Mouse (Mus musculus) skeletal muscle tissue, adult 2 months (tissue): ENCODE results near the gene Scnn1a.

Experiments used
- DNase-seq: peaks from one replicate; pipeline ENCODE4 v3.0.0-alpha.2; 2012; ENCODE audit warnings: low read depth, low spot score

The Scnn1a gene

DNA sequence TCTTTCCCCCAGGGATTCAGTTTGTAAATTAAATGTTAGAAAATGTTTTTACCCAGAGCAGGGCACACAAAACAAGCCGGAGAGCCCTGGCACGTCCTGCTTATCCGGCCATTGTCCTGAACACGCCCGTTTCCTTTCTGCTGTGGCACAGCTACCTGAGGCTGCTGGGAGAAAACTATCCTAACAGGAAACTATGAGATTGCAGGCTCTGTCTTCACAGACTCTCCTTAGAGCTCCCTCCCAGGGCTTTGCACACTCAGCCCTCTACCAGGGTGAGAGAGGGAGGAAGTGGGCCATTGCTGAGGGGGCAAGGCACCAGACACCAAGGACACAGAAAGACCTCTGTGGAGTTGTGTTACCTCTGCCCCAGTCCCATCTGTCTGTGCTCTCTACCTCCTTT lies 19.8 kb downstream of the Scnn1a start:
- no peak for DNase-seq

DNA sequence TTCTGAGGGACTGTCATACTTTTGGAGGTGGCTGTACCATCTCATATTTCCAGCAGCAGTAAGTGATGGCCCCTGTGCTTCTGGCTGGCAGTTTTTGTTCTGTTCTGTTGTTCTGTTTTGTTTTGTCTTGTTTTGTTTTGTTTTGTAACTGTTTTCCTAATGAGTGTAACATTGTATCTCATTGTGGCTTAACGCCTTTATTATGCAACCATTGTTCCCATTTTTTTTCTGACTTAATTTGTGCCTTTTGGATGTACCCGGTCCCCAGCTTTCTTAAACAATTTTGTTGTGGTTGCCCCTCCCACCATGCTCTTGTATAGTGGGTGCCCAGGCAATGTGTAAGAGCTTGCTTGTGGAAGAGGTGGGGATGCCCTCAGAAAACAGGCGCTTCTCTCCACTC lies 21.7 kb downstream of the Scnn1a start:
- no peak for DNase-seq

DNA sequence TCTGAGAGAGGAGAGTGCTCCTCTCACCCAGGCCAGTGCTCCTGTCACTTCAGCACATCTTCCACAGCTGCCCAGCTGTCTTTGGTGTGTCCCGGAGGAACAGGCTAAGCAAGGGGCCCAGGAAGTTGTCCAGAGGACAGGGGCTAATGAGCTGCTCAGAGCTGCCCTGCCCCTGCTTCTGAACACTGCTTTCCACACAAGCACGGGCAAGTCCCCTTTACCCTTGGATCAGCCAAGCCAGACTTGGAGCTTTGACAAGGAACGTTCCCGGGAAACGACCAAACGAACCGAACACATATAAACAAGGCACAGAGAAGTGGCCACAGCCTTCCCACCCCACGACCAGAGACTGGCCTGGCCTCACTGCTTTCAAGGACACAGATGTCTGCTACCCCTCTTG lies 23.6 kb downstream of the Scnn1a start:
- DNase-seq = no peak

DNA sequence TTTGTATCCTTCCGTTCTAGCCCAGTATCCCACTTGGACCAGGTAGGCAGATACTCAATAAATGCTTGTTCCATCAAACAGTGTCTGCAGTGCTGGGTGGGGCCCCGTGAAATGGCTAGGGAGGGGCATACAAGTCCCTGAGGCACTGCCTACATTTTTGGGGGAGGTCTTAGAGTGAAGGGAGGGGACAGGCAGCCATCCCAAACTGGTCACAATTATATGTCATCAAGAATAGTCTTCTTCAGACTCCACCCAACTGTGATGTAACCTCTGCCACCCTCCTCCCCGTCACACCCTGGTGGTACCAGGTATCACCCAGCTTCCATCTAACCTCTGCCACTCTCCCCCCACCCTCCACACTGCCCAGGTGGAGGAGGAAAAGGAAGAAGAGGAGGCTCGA lies 24.4 kb downstream of the Scnn1a start:
- DNase-seq = no peak

DNA sequence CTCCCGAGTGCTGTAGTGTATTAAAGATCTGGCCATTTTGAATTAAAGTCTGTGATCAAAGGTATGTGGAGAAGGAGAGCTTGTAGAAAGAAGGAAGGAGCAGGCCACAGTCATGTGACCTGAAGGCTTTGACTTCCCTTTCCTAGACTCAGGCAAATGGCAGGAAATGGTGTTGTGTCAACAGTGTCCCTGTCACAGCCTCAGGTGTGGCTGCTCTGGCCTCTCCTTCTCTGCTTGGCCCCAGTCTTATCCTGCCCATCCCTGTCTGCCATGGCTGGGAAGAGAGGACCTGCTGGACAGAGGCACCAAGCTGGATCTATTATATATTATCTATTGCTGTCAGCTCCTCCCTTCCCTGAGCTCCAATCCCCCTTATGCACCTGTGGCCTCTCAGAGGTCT lies 25.2 kb downstream of the Scnn1a start:
- no peak for DNase-seq

DNA sequence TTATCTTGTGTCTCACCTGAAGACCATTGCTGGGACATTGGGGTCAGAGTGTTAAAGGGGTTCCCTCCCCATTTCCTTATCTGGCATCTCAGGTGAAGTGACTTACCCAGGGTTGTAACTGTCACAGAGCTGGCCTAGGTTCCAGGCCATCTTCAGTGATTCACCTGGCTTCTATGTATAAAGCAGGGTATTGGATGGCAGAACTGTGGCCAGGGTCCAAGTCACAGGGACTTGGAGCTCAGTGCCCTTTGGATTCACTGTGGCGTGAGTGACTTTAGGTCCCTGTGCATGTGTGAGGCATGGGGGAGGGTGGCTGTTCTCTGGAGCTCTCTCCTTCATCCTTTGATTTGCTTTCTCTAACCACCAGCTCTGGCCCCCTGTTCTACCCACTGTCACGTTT lies 25.6 kb downstream of the Scnn1a start:
- no peak for DNase-seq

DNA sequence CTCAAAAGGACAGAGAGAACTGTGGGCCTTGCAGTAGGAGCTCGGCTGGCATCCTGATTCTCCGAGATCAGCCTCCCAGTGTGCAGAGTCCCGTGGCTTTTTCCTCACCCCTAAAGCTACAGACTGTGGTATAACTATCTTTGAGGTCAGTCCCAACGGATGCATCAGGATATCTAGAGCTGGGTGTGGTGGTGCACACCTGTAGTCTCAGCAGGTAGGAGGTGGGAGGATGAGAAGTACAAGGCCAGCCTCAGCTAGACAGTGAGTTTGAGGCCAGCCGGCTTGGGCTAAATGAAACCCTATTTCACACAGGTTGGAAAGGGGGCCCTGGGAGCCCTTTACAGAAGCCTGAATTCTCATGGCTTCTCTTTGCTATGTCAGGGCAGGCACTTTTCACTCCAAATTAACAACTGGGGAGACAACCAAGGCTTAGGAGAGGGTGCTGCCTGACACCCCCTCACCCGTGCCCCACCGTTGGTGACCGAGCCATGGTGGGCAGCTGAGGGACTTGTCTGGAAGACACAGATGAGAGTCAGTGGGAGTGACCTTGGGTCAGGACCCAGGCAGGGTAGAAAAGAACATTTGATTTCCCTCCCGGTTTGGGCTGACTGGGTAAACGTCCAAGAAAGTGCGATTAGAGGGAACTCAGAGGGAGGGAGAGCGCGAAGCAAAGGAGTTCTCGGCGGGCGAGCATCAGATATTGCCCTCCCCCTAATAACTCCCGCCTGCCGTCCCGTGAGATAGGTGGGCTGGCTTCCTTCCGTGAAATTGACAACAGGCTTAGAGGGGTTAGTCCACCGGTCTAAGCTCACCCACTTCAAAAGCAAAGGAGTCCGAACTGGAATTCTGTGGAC lies 28.5 kb downstream of the Scnn1a start, which contains the start of gene Tnfrsf1a:
Gene Tnfrsf1a (plus strand): TSS at position 642 of the 854 bp plus-strand sequence.
- no peak for DNase-seq

DNA sequence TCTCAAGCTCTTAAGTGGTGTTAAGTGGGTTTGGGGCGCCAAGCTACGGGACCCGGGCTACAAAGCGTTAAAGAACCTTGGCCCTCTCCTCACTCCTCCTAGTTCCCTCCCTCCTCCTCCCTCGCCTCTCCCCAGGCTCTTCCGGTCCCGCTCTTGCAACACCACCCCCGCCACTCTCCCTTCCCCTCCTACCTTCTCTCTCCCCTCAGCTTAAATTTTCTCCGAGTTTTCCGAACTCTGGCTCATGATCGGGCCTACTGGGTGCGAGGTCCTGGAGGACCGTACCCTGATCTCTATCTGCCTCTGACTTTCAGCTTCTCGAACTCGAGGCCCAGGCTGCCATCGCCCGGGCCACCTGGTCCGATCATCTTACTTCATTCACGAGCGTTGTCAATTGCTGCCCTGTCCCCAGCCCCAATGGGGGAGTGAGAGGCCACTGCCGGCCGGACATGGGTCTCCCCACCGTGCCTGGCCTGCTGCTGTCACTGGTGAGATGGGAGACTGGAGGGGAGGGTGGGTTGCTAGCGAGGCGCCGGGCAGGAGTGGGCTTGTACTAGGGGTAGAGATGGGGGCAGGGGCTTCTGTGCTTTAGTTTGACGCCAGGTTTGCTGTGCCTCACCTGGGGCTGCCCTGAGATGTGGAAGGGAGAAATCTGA lies 29.2 kb downstream of the Scnn1a start:
- DNase-seq = peak; percentile 74

DNA sequence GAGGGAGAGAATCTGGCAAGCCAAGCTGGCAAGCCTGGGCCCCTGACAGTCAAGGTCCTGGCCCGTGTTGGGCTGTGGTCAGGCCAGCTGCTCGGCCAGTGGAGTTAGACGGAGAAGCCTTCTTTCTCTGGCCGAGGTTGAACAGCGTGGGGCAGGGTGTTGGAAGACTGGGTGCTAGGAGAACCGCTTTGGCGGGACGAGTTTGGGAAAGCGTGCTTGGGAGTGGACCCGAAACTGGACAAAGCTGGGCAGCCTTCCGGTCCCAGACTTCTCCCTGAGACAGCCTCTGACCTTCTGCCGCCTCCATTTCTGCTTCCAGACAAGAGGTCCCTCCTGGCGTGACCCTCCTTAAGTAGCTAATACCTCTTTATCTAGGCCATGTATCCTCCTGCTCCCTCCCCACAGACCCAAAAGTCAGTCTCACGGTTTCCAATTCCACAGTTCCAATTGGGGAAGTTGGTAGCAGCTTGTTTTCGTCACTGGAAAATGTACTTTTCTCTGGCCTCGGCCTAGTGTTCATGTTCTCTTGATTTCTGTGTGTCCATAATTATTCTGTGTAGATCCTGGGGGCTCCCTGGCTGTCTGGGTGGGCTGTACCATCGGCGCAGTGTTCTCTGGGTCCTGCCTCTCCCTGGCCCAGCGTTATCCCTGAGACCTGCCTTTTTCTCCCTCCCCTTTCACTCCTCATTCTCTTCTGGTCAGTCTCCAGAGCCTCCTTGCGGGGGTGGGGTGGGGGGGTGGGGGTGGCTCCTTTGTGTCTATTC lies 30.0 kb downstream of the Scnn1a start:
- peak; percentile 48 for DNase-seq

DNA sequence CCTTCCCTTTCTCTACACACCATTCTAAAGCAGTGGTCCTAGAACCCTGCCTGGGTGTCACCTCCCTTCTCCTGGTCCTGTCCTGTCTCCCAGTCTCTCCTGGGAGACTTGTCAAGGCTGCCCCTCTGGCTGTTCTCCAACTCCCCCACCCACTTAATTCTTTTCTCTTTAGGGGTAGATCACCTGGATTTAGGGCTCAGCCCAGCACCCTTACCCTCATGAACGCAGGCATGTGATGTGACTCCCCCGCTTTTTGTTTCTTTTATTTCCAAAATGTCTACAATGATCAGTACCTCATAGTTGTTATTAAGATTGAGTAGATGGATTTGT lies 30.5 kb downstream of the Scnn1a start:
- no peak for DNase-seq

DNA sequence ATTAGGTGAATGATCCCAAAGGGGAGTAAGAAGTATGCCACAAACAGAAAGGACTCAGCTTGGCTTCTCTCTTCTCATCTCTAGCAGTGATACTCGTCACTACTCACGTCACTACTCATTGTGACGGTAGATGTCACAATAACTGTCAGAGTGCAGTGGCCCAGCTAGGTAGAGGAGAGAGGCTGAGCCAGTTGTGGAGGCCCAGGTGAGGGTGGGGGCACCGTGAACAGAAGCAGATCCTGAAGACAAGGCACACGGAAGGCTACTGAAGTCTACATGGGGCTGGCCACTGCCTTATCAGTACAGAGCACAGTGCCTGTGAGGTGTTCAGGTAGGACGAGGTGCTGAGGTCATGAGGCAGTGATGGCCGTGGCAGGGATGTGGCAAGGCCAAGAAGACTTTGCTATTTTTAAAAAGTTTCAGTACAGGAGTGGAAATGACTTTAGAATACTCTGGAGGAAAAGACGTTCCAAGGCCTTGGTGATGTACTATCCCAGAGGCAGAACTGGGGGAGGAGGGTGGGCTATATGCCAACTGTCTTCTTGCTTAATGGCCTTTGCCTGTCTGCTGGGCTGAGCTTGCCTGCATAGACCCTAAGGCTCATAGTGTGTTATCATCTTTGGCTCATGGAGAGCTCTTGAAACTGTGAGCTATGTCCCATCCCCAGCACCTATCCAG lies 31.0 kb downstream of the Scnn1a start:
- DNase-seq = peak; percentile 74

DNA sequence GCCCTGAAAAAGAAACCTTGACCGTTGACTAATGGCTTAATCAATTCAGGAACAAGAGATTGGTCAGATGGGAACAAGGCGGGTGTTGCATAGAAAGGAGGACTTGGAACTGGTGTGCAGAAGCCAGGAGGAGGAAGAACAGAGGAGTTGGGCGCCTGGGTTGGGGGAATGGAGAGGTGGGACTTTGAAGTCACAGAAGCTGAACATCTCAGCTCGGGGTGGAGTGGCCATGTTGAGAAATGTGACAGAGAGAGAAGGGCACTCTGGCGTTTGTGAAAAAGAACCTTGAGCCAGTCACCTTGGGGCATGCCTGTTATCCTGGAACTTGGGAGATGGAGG lies 31.6 kb downstream of the Scnn1a start:
- DNase-seq = no peak

DNA sequence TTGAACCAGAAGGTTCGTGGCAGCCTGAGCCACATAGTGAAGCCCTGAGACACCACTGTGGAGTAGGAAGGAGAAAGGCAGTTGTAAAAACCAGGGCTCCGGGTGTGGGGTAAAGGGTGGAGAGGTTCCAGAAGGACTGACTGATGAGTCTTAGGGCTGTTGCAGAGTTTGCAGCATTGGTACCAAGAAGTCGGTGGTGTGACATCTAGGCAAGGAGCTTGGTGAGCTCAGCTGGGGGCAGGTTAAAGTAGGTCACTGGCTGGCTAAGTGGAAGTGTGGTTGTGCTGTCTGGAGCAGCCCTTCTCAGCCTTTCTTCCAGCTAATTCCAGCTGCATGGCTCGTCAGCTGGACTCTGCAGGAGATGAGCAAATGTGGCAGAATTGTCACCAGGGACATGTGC lies 32.4 kb downstream of the Scnn1a start:
- DNase-seq = no peak

DNA sequence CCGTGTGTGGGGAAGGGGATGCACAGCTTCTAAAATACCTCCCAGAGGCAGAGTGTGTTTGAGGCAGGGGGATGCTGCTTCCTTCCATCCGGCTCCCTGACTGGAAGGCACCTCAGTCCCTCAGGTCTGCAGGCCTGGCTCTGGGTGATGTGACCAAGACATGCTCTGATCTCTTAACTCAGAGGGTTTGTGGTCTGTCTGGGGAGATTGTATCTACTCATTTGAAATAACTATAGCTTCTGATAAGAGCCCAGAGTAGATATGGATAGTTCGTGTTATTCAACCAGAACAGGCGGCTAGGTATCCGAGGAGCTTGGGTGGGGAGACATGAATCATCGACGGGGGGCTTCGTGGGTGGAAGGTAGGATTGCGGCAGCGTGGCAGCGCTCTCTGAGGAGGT lies 32.8 kb downstream of the Scnn1a start:
- no peak for DNase-seq

DNA sequence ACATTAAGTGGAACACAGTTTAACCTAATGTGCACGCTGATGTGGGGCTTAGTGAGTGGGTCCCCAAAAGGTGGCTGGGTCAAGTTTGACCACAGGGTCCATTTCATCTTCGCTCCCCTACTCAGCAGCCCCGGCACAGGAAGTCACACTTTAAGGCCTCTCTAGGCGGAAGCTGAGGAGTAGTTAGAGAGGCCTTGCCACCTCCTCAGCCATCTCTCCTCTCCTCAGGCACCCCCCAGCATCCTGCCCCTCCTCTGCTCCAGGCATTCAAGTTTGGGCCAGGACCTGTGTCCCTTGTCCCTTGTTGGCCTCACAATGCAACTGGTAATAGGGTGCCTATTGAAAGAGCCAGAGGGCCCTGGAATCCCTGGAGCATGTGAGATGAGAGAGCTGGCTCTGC lies 33.2 kb downstream of the Scnn1a start:
- no peak for DNase-seq

DNA sequence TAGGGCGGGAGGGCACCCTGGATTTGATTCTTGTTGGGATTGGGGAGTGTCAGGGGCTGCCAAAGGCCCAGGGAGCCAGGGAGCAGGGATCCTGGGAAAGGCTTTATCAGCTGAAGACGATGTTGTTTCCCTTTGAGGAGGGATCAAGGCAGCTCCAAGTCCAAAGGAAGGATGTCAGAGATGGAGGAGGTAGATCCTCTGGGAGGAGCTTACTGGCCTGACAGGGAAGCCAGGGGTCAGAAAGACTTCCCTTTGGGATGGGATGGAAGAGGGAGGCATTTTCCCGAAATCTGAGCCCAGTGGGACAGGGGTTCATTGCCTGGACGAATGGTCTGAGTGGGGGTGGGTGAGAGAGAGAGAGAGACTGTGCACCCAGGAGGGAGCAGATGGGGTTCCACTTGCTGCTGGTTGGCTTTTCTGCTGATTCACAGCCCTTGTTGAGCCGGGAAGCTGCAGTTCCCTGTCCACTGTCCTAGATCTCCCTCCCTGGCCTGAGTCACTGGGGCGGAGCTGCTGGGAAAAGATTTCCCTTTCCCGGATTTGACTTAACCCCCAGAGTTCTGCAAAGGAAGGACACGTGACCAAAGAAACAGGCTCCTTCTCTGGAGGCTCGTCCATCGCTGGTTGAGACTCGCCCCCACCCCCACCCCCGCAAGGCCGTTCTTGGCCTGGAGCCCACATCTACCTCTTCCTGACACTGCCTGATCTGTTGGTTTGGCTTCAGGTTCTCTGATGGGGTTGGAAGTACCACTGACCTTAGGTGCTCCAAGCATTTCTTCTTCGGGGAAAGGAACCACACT lies 34.1 kb downstream of the Scnn1a start:
- peak; percentile 65 for DNase-seq

DNA sequence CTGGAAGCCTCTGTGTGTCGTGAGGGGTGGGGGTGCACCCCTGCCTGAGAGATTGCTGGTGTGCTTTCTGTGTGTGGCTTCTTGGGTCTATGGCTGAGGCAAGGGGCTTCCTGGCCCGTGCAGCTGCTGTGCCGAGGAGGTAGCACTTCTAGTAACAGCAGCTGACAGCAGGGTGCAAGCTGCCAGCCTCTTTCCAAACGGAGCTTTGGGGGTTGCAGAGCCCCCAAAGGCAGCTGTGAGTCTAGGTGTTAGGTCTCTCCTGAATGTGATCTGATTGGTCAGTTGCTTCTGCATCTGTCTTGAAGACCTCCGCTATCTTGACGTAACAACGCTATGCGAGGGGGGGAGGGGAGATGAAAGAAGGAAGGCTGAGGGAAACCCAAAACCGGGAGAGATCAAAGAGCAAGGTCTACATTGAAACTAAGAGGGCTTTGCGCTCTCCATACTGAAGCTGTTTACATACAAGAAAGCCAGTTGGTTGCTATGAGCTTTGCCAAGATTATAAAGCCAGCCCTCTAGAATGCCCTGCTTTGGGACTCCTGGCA lies 34.8 kb downstream of the Scnn1a start:
- no peak for DNase-seq

DNA sequence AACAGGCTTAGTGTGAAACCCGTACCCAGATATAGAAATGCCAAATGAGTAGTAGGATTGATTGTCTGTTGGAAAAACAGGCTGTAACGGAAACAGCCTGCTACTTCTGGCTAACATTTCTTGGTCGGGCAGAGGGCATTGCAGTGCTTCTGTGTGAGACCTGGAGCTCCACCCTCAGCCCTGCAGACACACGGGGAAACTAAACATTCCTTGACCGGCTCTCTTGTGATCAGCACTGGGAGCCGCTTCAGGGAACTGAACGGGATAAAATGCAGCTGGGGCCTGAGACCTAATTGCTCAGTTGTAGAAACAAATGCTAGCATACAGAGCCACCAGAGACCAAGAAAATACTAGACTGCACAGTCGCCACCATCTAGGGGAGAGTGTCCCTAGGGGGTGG lies 35.8 kb downstream of the Scnn1a start:
- no peak for DNase-seq

DNA sequence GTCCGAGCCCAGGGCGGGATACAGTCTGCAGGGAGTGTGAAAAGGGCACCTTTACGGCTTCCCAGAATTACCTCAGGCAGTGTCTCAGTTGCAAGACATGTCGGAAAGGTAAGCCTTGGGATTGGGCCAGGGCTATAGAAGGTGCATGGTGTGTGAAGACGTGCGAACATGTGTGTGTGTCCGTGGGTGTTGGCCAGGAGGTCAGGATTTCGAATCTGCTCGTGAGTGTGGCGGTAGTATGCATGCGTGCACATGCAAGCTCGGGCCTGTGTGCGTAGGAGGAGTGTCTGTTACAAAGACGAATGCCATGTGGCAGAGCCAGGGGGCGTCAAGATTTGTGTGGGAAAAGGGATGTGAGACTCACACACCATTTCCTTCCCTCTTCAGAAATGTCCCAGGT lies 36.9 kb downstream of the Scnn1a start:
- DNase-seq = no peak

DNA sequence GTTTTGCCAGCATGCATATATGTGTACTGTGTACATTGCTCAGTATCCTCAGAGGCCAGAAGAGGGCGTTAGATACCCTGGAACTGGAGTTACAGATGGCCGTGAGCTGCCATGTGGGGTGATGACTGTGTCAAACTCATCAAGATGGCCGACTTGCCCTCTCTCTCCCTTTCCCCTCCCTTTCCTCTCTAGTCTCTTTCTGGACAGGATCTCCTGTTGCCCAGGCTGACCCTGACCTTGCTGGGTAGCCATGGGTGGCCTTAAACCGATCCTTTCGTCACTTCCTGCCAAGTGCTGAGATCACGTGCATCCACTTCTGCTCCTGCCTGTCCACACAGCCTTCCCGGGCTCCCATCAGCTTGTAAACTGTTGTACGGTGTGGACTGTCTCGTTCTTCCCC lies 39.5 kb downstream of the Scnn1a start:
- no peak for DNase-seq

DNA sequence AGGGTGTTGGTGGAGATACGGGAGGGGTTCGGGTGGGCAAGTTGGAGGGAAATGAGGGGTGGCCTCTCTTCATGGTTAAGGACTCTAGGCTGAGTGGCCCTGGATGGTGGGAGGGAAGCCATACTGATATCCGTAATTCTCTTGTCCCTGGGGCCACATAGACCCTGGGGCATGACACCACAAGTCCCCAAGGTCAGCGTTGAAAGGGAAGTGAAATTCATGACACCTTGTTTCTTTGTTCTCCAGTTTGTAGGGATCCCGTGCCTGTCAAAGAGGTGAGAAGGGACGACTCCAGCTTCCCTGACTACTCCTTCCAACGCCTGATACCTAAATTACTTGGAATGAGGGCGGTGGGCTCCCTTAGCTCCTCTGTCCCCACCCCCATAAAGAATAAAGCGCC lies 40.4 kb downstream of the Scnn1a start:
- DNase-seq = no peak
